Mouse (Mus musculus) midbrain, embryonic 10.5 days (tissue): ENCODE measurements at regions not wholly inside any gene's neighbourhood (a gene's known extent, or its start where the extent isn't known, plus 50 kb on each side); places are given as distances from the start of the nearest gene placed in this dataset.

Experiments used
- DNase-seq: peaks from one replicate; pipeline ENCODE4 v3.0.0-alpha.2; 2017; ENCODE audit warnings: low spot score
- H3K27ac ChIP-seq: fragments of 300-500 bp; sonication (generic); replicated peaks from 2 replicates; pipeline ENCODE4 v1.5.1; 2016; ENCODE audit warnings: mild to moderate bottlenecking
- H3K27me3 ChIP-seq: fragments of 300-500 bp; sonication (generic); 2 replicates; pipeline ENCODE4 v1.6.1; 2016; ENCODE audit warnings: low read depth, mild to moderate bottlenecking; ENCODE audit not compliant: poor library complexity, severe bottlenecking
- H3K36me3 ChIP-seq: fragments of 300-500 bp; sonication (generic); 2 replicates; pipeline ENCODE4 v1.6.1; 2016; ENCODE audit warnings: mild to moderate bottlenecking, moderate library complexity
- H3K4me1 ChIP-seq: fragments of 300-500 bp; sonication (generic); 2 replicates; pipeline ENCODE4 v1.6.1; 2016
- H3K4me3 ChIP-seq: fragments of 300-500 bp; sonication (generic); 2 replicates; pipeline ENCODE4 v1.5.1; 2016; ENCODE audit warnings: mild to moderate bottlenecking, moderate library complexity
- H3K9me3 ChIP-seq: fragments of 300-500 bp; sonication (generic); replicated peaks from 2 replicates; pipeline ENCODE4 v1.6.1; 2016; ENCODE audit warnings: mild to moderate bottlenecking
- WGBS: fragments of 180-500 bp; shearing (Covaris S2); methylation state at CpG from one replicate; pipeline ENCODE4 v1.1.7; 2016; 5-methylcytosine and 5-hydroxymethylcytosine counted together

GRCm38 (mm10) chr10:66889786-66890555 lies 206.0 kb upstream of the Jmjd1c start:
- Histone ChIP-seq H3K9me3 (no peaks in the 10 kb centered on the region; the same call in 1 of the 2 replicates), H3K4me1 (no peaks in the 10 kb centered on the region), H3K27ac (no peak overlapping the region), H3K27me3 (no peaks in the 10 kb centered on the region), H3K36me3 (no peaks in the 10 kb centered on the region), H3K4me3 (no peak overlapping the region)
- no peak for DNase-seq
- 89% methylated on average over 12 of the region's 12 CpGs for WGBS

- peaks cover 2% of the 10 kb centered on the region for H3K4me1 ChIP-seq
- no peaks in the 10 kb centered on the region for H3K36me3 ChIP-seq
- no peak for DNase-seq
- H3K27me3 ChIP-seq: no peaks in the 10 kb centered on the region
- H3K27ac ChIP-seq: no peak overlapping the region
- no peaks in the 10 kb centered on the region; the same call in 1 of the 2 replicates for H3K9me3 ChIP-seq
- H3K4me3 ChIP-seq: no peak overlapping the region
- 94% methylated on average over 1 of the region's 1 CpGs for WGBS
Measured at GRCm38 (mm10) chr10:66891811-66892210, 204.1 kb upstream of the Jmjd1c start.

DNA sequence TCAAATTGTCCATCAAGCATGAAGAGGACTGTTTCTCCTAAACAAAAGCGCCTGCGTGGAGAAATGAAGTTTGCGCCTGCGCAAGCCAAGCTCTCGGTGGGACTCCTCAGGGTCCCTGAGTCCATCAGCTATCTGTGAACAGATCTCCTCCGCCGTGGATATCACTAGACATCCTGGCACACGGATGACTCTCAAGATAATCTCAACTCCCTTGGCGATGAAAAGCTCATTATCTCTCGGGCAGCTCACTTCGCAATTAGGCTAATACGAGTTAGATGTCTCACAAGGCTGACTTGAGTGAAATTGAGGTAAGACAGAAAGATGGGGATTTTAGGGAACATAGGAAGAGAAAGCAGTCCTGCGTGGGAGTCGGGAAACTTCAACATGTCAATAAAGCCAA lies 202.1 kb upstream of the Jmjd1c start:
- Histone ChIP-seq H3K27me3 (no peaks in the 10 kb centered on the region), H3K36me3 (no peaks in the 10 kb centered on the region), H3K27ac (no peak overlapping the region), H3K9me3 (no peaks in the 10 kb centered on the region; the same call in 1 of the 2 replicates), H3K4me3 (no peak overlapping the region), H3K4me1 (peaks cover 11% of the 10 kb centered on the region)
- DNase-seq: no peak
- 86% methylated on average over 14 of the region's 14 CpGs for WGBS

DNA sequence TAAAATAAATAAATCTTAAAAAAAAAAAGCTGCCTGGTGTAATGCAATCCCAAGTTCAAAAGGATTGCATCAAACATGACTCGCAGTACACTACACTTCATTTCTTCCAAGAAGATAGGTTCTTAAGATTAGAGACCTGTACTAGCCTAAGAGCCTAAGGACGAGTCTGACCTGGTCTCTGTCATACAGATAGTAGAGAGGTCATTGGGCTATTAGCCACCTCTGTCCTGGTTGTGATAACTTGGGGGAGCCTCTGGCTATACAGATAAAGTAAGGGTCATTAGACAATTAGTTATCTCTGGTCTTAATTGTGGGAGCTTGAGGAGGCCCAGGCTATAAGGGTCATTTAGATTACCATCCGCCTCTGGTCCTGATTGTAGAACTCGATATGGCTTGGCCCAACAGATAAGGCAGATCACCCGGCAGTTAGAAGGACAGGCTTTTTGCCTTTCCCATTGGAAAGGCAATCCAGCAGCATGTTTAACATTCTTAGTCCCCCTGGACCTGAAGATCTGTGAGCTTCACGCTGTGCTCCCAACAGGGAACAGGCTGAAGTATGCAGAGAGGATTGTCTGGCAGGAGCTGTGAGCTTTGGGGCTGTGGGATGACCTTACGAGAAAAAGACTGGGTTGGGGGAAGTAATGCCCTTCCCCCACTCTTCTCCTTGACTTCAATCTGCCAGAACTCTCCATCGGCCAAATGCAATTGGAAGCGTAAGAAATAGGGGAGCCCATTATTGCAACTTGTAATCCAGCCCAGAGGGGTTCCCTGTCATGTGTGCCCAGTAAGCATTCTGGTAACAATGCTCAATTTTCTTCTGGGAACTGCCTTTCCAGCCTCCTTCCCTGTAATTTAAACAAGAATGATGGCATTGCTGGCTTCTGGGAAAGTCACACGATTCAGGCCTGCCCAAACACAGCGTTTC lies 199.0 kb upstream of the Jmjd1c start:
- Histone ChIP-seq H3K9me3 (no peaks in the 10 kb centered on the region), H3K4me3 (no peak overlapping the region), H3K27ac (peak overlapping the region; percentile 46), H3K4me1 (peaks cover 20% of the 10 kb centered on the region), H3K36me3 (no peaks in the 10 kb centered on the region), H3K27me3 (no peaks in the 10 kb centered on the region)
- no peak for DNase-seq
- WGBS: 21% methylated on average over 11 of the region's 11 CpGs

- Histone ChIP-seq H3K27me3 (no peaks in the 10 kb centered on the region), H3K36me3 (no peaks in the 10 kb centered on the region), H3K4me1 (peaks cover 24% of the 10 kb centered on the region), H3K9me3 (no peaks in the 10 kb centered on the region), H3K27ac (no peak overlapping the region), H3K4me3 (no peak overlapping the region)
- 88% methylated on average over 5 of the region's 5 CpGs for WGBS
- no peak for DNase-seq
Measured at GRCm38 (mm10) chr10:66899724-66900123, 196.2 kb upstream of the Jmjd1c start.

GRCm38 (mm10) chr10:66900781-66901180 lies 195.1 kb upstream of the Jmjd1c start:
- no peak overlapping the region for H3K27ac ChIP-seq
- DNase-seq: no peak
- no peaks in the 10 kb centered on the region for H3K9me3 ChIP-seq
- no peak overlapping the region for H3K4me3 ChIP-seq
- H3K36me3 ChIP-seq: no peaks in the 10 kb centered on the region
- 81% methylated on average over 10 of the region's 10 CpGs for WGBS
- H3K27me3 ChIP-seq: no peaks in the 10 kb centered on the region
- peaks cover 24% of the 10 kb centered on the region for H3K4me1 ChIP-seq

DNA sequence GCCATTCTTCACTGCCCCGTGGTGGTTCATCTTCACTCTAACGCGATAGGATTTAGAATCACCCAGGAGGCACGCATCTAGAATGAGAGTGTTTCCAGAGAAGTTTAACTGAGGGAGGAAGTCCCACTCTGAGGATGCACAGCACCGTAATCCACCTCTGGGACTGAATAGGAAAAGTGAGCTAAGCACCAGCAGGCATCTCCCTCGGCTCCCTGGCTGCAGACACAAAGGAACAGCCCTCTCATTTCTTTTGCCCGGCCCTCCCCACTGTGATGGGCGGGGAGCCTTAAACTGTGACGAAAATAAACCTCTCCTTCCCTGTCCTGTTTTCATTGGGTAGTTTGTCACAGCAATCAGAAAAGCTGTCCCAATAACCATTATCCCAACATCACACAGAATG lies 194.1 kb upstream of the Jmjd1c start:
- WGBS: 2% methylated on average over 9 of the region's 9 CpGs
- Histone ChIP-seq H3K4me3 (peak overlapping the region; percentile 47), H3K9me3 (no peaks in the 10 kb centered on the region), H3K4me1 (peaks cover 21% of the 10 kb centered on the region), H3K27ac (peak overlapping the region; percentile 70), H3K36me3 (no peaks in the 10 kb centered on the region), H3K27me3 (no peaks in the 10 kb centered on the region)
- peak; percentile 49 for DNase-seq

DNA sequence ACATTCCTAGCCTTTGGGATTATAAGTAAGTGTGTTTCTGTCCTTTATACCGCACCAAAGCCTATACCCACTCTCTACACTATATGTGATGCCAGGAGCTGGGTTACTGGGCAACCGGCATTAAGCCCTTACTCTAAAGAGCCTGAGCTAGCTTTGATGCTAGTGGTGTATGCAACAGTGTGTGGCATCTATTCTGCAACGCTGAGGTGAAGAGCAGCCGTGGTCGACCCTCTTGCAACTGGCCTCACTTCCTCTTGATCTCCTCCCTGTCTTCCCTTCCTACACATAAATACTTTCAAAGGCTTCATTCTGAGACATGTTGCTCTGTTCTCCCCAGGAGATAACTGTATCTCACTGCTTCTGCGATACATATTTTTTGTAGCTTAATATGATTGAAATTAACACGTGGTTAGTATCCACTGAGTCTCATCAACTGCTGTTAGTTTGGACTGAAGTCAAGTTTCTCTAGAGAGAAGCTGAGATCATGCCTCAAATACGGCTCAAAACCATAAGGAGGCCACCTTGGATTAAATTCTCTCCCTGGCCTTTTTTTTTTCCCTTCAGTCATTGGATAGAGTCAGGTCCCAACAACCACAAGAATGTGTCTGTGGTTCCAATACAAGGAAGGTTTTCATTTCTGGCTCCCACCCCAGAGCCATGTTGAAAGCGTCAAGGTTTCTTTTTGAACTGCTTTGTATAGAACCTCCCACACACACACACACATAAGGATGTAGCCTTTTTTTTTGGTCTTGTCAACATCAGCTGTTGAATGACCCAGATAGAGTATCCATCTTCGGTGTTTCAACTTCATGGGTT lies 191.2 kb upstream of the Jmjd1c start:
- H3K27me3 ChIP-seq: no peaks in the 10 kb centered on the region
- H3K27ac ChIP-seq: no peak overlapping the region
- H3K36me3 ChIP-seq: no peaks in the 10 kb centered on the region
- WGBS: 85% methylated on average over 10 of the region's 10 CpGs
- peaks cover 20% of the 10 kb centered on the region for H3K4me1 ChIP-seq
- H3K9me3 ChIP-seq: no peaks in the 10 kb centered on the region
- no peak for DNase-seq
- no peak overlapping the region for H3K4me3 ChIP-seq

GRCm38 (mm10) chr10:66907842-66908241 lies 188.1 kb upstream of the Jmjd1c start:
- peaks cover 9% of the 10 kb centered on the region; the same call in 1 of the 2 replicates for H3K27me3 ChIP-seq
- peaks cover 25% of the 10 kb centered on the region for H3K4me1 ChIP-seq
- H3K27ac ChIP-seq: no peak overlapping the region
- no peaks in the 10 kb centered on the region for H3K36me3 ChIP-seq
- H3K9me3 ChIP-seq: no peaks in the 10 kb centered on the region
- DNase-seq: no peak
- 70% methylated on average over 4 of the region's 4 CpGs for WGBS
- H3K4me3 ChIP-seq: no peak overlapping the region

DNA sequence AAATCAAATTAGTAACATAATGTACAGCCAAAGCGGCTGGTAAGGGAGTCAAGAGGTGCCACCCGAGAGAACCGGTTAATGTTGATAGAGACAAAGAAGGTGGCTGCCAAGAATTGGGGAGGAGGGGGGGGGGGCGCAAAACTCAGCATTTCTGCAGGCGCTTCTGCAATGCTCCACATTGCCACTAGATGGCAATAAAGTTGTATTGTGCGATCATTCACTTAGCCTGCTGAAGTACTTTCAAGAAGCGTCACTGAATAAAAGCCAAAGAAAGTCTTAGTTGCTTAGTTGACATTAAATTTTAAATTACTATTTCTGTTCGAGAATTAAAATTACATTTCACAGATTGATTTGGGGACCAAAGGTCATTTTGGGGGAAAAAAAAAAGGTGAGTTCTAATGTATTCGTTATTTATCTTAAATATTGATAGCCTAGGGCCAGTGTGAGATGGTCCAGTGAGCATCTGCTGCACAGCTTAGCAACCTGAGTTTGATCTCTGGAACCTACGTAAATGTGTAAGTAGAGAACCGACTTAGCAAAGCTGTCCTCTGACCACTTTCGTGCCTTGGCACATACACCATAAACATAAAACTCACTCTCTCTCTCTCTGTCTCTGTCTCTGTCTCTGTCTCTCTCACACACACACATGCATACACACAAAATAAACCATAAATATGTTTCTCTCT lies 186.6 kb upstream of the Jmjd1c start:
- no peaks in the 10 kb centered on the region for H3K9me3 ChIP-seq
- DNase-seq: peak; percentile 66
- peaks cover 40% of the 10 kb centered on the region for H3K4me1 ChIP-seq
- no peak overlapping the region for H3K27ac ChIP-seq
- H3K36me3 ChIP-seq: no peaks in the 10 kb centered on the region
- no peak overlapping the region for H3K4me3 ChIP-seq
- peaks cover 9% of the 10 kb centered on the region; the same call in 1 of the 2 replicates for H3K27me3 ChIP-seq
- 19% methylated on average over 12 of the region's 12 CpGs for WGBS

DNA sequence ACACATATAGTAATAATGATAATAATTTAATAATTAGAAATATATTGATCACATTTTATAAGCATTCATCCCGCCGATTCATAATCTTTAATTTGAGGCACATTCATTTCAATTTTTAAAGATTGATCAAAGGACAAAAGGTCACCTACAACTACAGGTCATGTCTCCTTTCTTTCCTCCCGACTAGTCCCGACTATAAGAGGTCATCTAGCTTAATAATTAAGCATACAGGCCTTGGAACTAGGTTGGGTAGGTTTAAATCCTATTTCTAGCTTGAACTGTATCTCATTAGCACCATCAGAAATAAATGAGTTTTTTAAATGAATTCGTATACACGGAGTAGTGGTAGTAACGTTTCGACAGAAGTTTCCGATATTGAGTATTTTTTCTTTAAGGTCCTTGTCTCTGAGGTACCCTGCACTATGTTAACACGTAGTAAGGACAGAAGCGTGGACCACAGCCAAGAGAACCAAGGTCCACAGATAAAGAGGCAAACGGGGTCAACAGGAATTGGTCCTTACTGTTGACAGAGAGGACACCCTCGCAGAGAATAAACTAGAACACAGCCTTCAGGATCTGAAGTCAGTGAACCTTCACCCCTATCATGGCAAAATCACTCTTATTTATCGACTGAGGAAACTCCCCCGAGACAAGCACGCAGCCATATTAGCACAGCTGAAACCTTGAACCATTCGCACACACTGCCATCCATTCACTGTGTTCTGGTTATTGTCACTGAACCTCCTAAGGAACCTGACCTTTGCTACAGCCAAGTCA lies 185.8 kb upstream of the Jmjd1c start:
- H3K27ac ChIP-seq: no peak overlapping the region
- WGBS: 85% methylated on average over 17 of the region's 17 CpGs

More for the DNA sequence above, 185.8 kb upstream of the Jmjd1c start:
- Histone ChIP-seq H3K4me1 (peaks cover 46% of the 10 kb centered on the region), H3K4me3 (no peak overlapping the region), H3K36me3 (no peaks in the 10 kb centered on the region), H3K9me3 (no peaks in the 10 kb centered on the region), H3K27me3 (peaks cover 9% of the 10 kb centered on the region; the same call in 1 of the 2 replicates)
- no peak for DNase-seq
